Mouse (Mus musculus) neural tube, embryonic 13.5 days (tissue): ENCODE results near the gene AI467606. TPM values are rescaled to one million over a fixed set of nuclear protein-coding genes. Genes with fewer than 3 reads are reported as not detected.

ENCODE experiments used
- ATAC-seq: fragments of 200-750 bp; cut with Nextera tagmentation; 2 replicates; pipeline ENCODE4 v1.8.0; 2017; ENCODE audit warnings: low read depth, mild to moderate bottlenecking, moderate TSS enrichment, moderate library complexity
- H3K27ac ChIP-seq: fragments of 300-500 bp; sonication (generic); replicated peaks from 2 replicates; pipeline ENCODE4 v1.5.1; 2015; ENCODE audit warnings: moderate library complexity, mild to moderate bottlenecking, inconsistent platforms
- H3K27me3 ChIP-seq: fragments of 300-500 bp; sonication (generic); 2 replicates; pipeline ENCODE4 v1.6.1; 2015; ENCODE audit warnings: mild to moderate bottlenecking, inconsistent platforms
- H3K36me3 ChIP-seq: fragments of 300-500 bp; sonication (generic); 2 replicates; pipeline ENCODE4 v1.6.1; 2015; ENCODE audit warnings: mild to moderate bottlenecking, inconsistent platforms
- H3K4me1 ChIP-seq: fragments of 300-500 bp; sonication (generic); replicated peaks from 2 replicates; pipeline ENCODE4 v1.6.1; 2015; ENCODE audit warnings: inconsistent platforms
- H3K4me2 ChIP-seq: fragments of 300-500 bp; sonication (generic); 2 replicates; pipeline ENCODE4 v1.6.1; 2015; ENCODE audit warnings: inconsistent platforms, mild to moderate bottlenecking, moderate library complexity
- H3K4me3 ChIP-seq: fragments of 300-500 bp; sonication (generic); 2 replicates; pipeline ENCODE4 v1.5.1; 2015; ENCODE audit warnings: mild to moderate bottlenecking, inconsistent platforms
- H3K9ac ChIP-seq: fragments of 300-500 bp; sonication (generic); 2 replicates; pipeline ENCODE4 v1.6.1; 2015; ENCODE audit warnings: moderate library complexity, mild to moderate bottlenecking, inconsistent platforms
- H3K9me3 ChIP-seq: fragments of 300-500 bp; sonication (generic); 2 replicates; pipeline ENCODE4 v1.6.1; 2016; ENCODE audit warnings: inconsistent platforms
- WGBS: fragments of 180-500 bp; shearing (Covaris S2); methylation state at CpG from one replicate; pipeline ENCODE4 v1.1.7; 2015; 5-methylcytosine and 5-hydroxymethylcytosine counted together
- polyA plus RNA-seq: library from polyadenylated mRNA; unstranded; fragments of >200 nt; fragmentation: Nextera tagmentation; extraction: Ambion mirVana; gene quantifications from 2 replicates; pipeline ENCODE4 v1.2.1, GENCODE M21; 2015

AI467606 gene
- polyA plus RNA-seq, 1 experiment from 2014 or later: 2.4 TPM

DNA sequence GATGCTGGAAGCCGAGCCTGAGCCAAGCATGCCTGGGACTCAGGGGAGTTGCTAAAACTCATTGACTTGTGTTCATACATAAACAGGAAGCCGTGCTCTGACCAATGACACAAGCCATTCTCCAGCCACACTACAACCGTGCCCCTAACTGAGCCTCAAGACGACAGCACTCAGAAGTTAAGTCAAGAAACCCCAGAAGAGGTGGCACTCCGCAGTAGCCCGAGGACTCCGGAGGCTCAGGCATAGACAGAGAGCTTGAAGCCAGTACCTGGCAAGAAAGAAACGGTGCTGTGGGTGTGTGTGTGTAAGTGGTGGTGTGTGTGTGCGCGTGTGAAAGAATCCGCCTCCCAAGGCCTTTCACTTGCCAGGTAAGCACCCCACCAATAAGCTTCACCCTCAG is 23.8 kb downstream of the AI467606 start:
- 88% methylated on average over 11 of the region's 11 CpGs for WGBS
- no peak overlapping the region for H3K27ac ChIP-seq

DNA sequence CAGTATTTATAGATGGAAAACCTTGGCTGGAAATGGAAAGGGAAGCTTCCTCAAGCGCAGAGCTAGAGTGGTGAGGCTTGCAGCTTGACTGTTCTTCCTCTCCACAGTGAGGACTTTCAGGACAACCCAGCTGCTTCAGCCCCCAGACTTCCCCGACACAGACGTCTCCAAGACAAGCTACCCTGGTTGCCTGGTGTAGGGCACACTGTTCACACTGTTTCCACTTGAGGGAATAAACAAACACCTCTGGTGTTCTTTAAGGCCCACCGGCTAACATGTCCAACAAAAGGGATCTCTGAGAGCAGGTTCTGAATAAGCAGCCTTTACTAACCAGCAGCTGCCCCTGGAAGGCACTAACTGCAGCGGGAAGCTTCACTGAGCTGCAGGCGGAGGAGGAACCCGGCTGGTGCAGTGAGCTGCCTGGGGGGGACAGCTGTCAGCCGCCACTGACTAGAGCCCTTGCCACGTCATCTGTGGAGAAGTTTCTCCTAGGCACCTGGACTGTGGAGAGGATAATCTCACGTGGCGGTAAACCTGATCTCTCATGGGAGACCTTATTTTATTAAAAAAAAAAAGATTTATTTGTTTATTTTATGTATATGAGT is 25.3 kb downstream of the AI467606 start:
- no peak for ATAC-seq
- H3K9ac ChIP-seq: no peak overlapping the region
- no peaks in the 10 kb centered on the region for H3K9me3 ChIP-seq
- no peaks in the 10 kb centered on the region for H3K36me3 ChIP-seq
- 49% methylated on average over 11 of the region's 11 CpGs for WGBS
- no peak overlapping the region for H3K4me3 ChIP-seq
- peaks cover 17% of the 10 kb centered on the region for H3K27me3 ChIP-seq
- H3K27ac ChIP-seq: no peak overlapping the region
- no peak overlapping the region for H3K4me2 ChIP-seq
- H3K4me1 ChIP-seq: peaks cover 14% of the 10 kb centered on the region

More for the DNA sequence above, 23.8 kb downstream of the AI467606 start:
- Histone ChIP-seq H3K4me1 (peaks cover 12% of the 10 kb centered on the region), H3K4me2 (no peak overlapping the region), H3K9me3 (no peaks in the 10 kb centered on the region), H3K4me3 (no peak overlapping the region), H3K9ac (no peak overlapping the region), H3K27me3 (peaks cover 2% of the 10 kb centered on the region; the same call in 1 of the 2 replicates), H3K36me3 (no peaks in the 10 kb centered on the region)
- no peak for ATAC-seq

DNA sequence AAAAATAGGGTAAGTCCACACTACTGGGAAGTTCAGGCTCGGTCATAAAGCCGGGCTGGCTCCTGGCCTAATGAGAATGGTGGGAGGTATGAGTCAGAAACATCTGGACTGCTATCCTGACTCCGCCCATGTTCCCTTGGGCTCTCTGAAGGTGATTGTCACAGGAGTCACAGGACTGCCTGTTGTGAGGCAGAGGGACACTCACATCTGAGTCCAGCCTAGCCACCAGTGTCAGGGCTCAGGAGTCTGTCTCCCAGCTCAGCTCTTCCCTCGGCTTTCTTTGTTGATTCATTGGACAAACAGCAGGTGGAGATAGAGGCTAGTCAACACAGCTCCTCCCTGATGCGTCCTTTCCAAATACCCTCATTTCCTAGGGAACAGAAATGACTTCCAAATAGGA is 26.8 kb downstream of the AI467606 start:
- 42% methylated on average over 5 of the region's 5 CpGs for WGBS
- Histone ChIP-seq H3K36me3 (no peaks in the 10 kb centered on the region), H3K4me1 (peaks cover 17% of the 10 kb centered on the region), H3K9ac (no peak overlapping the region), H3K27me3 (peaks cover 28% of the 10 kb centered on the region), H3K4me2 (no peak overlapping the region), H3K27ac (no peak overlapping the region), H3K4me3 (no peak overlapping the region), H3K9me3 (no peaks in the 10 kb centered on the region)
- ATAC-seq: no peak

DNA sequence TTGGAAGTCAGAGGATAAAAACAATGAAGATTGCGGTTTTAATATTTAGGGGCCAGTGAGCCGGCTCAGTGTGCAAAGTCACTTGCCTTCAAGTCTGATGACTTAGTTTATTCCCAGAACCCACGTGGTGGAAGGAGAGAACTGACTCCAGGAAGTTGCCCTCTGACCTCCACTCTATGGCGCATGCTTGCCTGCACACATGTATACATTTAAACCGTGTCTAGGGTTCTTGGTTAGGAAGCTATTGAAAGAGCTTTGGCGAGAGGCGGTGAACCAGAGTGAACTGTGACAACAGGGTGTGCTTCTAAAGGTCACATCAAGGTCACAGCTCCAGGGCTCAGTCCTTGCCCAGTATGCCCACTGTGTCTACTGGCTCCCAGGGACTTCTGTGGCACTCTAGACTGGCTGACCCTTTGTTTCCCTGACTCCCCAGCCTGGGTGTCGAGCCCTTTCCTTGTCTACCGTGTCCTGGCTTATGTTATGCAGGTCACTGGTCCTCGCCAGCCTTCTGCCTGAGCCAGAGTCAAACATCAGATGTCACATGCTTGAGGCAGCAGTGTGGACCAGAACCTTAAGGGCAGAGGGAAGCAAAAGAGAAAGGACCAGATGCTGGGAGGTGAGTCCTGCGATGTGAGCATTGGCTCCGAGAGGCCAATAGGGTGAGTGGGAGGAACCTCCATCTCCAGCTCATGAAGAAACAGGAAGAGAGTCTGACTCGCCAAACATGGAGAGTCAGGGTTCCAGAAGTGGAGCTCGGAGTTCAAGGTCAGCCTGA is 27.7 kb downstream of the AI467606 start:
- Histone ChIP-seq H3K9me3 (no peaks in the 10 kb centered on the region), H3K4me2 (no peak overlapping the region), H3K36me3 (no peaks in the 10 kb centered on the region), H3K4me3 (no peak overlapping the region), H3K9ac (no peak overlapping the region), H3K27ac (no peak overlapping the region), H3K4me1 (peaks cover 17% of the 10 kb centered on the region), H3K27me3 (peaks cover 28% of the 10 kb centered on the region)
- WGBS: 48% methylated on average over 14 of the region's 14 CpGs
- no peak for ATAC-seq

DNA sequence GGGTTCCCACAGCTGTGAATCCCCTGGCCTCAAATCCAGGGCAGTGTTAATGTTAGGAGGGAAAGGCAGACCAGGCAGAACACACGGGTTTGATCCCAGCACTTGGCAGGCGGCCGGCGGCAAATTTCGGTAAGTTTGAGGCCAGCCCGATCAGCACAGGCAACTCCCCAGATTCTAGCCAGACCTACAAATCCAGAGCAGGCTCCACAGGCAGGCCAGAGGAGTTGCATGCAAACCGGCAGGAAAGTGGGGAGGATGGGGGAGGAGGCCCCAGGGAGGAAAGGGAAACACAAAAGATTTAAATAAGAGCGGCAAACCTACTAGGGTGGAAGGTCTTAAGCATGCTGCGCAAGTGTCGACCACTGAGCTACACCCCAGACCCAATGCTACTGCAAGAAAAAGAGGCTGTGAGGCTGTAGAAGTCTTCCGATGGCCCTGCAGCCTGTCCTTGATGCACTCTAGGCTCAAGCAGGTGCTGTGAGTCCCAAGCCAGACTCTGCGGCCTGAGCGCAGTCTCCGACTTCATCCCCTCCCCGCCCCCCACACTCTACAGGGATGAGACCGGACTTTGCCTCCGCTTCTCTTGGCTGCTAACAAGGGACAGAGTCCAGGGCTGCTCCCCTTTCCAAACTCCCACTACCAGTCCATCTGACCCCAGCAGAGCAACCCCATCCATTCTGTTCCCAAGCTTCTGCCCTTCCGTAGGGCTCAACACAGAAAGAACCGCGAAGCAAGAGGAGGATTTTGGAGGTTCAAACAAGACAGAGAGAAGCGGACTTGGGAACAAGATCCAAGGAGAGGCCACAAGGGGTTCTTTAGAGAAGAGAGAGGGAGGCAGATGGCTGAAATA is 30.1 kb downstream of the AI467606 start:
- Histone ChIP-seq H3K27ac (no peak overlapping the region), H3K9ac (no peak overlapping the region), H3K27me3 (peaks cover 28% of the 10 kb centered on the region), H3K4me1 (peaks cover 14% of the 10 kb centered on the region), H3K4me2 (no peak overlapping the region), H3K9me3 (peaks cover 8% of the 10 kb centered on the region; the same call in 1 of the 2 replicates), H3K4me3 (no peak overlapping the region), H3K36me3 (no peaks in the 10 kb centered on the region)
- ATAC-seq: no peak
- WGBS: 11% methylated on average over 21 of the region's 21 CpGs

DNA sequence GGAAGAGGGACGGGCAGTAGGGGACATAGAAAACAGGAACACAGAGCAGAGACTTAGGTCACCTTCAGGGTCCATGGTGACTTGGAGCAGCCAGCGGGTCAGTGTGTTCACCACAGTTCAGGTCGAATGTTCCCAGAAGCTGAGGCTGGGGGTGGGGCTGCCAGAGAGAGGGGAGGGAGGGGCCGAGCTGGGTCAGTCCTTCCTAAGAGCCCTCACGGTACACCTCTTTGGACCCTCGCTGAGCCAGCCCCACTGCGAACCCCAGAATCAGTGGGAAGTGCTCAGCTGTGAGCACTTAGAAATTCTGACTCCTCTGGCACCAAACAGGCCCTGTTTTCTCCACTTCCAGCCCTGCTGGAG is 30.7 kb downstream of the AI467606 start, which contains the start of gene Qprt:
Qprt (minus strand) TSS at position 316 of the 360 bp plus-strand sequence.
- Histone ChIP-seq H3K4me1 (peaks cover 10% of the 10 kb centered on the region), H3K4me3 (no peak within 1 kb of the TSS), H3K9ac (no peak within 1 kb of the TSS), H3K4me2 (no peak within 1 kb of the TSS), H3K9me3 (peaks cover 8% of the 10 kb centered on the region; the same call in 1 of the 2 replicates), H3K27ac (no peak within 1 kb of the TSS), H3K27me3 (peaks cover 28% of the 10 kb centered on the region), H3K36me3 (no peaks in the 10 kb centered on the region)
- WGBS: 9% methylated on average over 7 of the region's 7 CpGs
- ATAC-seq: no peak

DNA sequence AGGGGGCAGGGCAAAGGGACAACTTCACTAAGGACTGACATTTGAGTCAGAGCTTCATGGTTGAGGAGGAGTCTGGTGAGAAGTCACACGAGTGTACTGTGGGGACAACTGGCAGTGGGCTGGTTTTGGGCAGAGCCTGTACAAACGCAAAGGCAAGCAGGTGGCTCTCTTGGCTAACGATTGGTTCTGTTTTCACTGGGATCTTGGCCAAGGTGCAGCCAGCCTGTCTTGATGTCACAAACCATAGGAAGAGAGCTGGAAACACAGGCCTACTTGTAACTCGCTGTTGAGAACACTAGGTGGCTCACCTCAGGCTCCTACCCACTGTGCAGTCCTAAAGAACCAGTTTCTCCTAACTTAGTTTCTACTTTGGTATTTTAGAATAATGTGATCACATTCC is 38.5 kb downstream of the AI467606 start:
- H3K4me3 ChIP-seq: no peak overlapping the region
- H3K36me3 ChIP-seq: no peaks in the 10 kb centered on the region
- no peak overlapping the region for H3K9ac ChIP-seq
- 0 out of 2 replicates have a peak, but pooled peaks cover 2% of the 10 kb centered on the region for H3K9me3 ChIP-seq
- 20% methylated on average over 4 of the region's 4 CpGs for WGBS
- no peak overlapping the region for H3K27ac ChIP-seq
- ATAC-seq: no peak
- no peak overlapping the region for H3K4me2 ChIP-seq
- no peaks in the 10 kb centered on the region for H3K27me3 ChIP-seq
- no peaks in the 10 kb centered on the region for H3K4me1 ChIP-seq

DNA sequence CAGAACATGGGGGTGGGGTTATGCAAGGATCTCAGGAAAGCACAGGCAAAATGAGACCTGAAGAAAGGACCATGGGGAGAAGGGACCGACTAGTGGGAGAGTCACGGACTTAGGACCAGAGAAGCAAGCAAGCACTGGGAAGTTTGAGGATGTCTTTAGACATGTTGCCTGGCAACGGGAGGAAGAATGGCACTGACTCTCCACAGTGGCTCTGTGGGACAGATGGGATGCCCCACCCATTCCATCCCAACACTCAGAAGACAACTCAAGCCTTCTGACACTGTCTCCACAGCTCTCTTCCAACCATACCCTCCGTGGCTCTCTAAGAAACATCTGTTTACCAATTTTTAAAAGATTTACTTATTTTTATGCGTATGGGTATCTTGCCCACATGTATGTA is 42.0 kb downstream of the AI467606 start:
- no peaks in the 10 kb centered on the region for H3K4me1 ChIP-seq
- H3K9ac ChIP-seq: no peak overlapping the region
- no peaks in the 10 kb centered on the region for H3K27me3 ChIP-seq
- no peak overlapping the region for H3K4me2 ChIP-seq
- no peak for ATAC-seq
- H3K36me3 ChIP-seq: no peaks in the 10 kb centered on the region
- H3K27ac ChIP-seq: no peak overlapping the region
- WGBS: 45% methylated on average over 5 of the region's 5 CpGs
- H3K4me3 ChIP-seq: no peak overlapping the region
- H3K9me3 ChIP-seq: no peaks in the 10 kb centered on the region

DNA sequence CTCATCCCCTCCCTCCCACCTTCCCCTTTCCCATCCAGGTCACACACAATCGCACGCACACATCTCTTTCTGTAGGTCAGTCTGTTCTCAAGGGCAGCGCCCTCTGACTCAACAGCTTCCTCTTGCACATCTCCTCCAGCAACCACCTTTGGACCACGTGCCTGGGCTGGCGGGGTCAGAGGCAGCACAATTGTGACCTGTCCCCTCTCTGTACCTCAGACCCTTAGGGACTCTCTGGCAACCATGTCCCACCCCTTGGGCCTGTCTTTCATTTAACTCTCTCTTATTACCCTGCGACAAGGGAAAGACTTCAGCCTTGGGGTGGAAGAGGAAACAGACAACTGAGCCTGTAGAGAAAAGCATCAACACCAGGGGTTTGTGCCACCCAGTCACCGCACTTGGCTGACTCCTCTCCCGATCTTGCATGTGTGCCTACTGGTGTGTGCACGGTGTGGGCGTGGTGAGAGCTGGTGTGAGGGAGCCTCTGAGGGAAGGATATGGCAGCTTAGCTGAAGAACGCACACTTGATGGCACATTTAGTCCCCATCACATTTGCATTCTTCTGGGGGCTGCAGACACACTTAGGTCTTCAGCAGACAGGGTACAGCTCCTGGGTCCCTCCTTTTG is 43.8 kb downstream of the AI467606 start:
- 89% methylated on average over 11 of the region's 11 CpGs for WGBS
- Histone ChIP-seq H3K4me3 (no peak overlapping the region), H3K27ac (no peak overlapping the region), H3K4me1 (no peaks in the 10 kb centered on the region), H3K36me3 (no peaks in the 10 kb centered on the region), H3K4me2 (no peak overlapping the region), H3K9me3 (no peaks in the 10 kb centered on the region), H3K27me3 (no peaks in the 10 kb centered on the region), H3K9ac (no peak overlapping the region)
- no peak for ATAC-seq

DNA sequence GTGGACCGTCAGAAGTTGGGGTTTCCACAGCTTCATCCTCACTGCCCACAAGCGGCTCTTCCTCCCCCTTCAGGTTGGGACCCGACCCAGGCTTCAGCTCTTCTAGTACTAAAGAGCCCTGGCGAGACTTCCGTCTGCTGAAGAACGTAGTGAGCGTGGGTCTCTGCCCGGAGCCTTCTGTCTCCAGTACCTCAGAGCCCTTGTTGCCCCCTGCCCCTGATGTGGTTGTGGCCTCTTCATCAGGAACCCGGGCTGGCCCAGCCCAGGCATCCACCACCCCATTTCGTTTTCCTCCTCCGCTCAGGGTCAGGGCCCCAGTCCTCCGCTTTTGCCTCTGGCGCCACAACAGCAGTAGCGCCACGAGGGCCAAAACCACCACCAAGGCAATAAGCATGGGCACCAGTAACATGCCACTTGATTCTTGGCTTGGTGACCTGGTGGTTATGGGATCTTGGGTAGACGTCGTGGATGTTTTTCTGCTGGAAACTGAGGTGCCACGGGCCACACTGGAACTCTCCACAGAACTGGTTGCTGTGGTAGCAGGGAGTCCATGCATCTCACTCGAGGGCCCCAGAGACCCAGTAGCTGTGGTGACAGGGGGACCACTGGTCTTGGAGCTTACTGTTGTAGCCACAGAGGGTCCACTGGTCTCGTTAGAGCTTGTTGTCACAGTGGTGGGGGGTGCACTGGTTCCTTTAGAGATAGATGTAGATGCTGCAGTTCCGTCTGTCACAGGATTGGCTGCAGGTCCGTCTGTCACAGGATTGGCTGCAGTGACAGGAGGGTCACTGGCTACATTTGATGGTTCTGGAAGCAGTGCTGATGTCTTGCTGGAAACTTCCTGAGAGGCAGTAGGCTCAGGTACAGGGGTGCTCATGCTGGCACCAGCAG is 45.3 kb downstream of the AI467606 start:
- Histone ChIP-seq H3K27ac (no peak overlapping the region), H3K36me3 (no peaks in the 10 kb centered on the region), H3K4me3 (no peak overlapping the region), H3K4me2 (no peak overlapping the region), H3K4me1 (no peaks in the 10 kb centered on the region), H3K9me3 (no peaks in the 10 kb centered on the region), H3K27me3 (no peaks in the 10 kb centered on the region), H3K9ac (no peak overlapping the region)
- WGBS: 86% methylated on average over 22 of the region's 22 CpGs
- ATAC-seq: no peak
